Mouse (Mus musculus): ENCODE measurements around the gene Arhgap25.

Arhgap25 gene

DNA sequence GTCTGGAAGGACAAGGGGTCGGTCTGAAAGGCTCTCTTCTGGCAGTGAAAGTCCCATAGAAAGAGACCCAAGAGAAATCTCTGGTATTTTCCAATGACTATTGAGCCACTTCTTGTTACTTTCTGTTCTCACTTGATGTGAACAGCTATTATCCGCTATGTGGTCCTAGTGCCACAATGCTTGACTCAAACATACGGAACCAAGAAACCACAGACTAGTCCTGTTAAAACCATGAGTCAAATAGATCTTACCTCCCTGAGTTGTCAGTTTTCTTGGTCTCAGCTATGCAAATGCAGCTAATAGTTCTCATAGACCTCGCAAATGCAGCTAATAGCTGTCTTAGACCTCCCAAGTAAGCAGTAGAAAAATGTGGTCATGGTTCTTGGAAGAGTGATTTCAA, 85.8 kb downstream of the Arhgap25 start:
- DNase-seq (ENCODE audit: low spot score in 2 of 2) = no peak

DNA sequence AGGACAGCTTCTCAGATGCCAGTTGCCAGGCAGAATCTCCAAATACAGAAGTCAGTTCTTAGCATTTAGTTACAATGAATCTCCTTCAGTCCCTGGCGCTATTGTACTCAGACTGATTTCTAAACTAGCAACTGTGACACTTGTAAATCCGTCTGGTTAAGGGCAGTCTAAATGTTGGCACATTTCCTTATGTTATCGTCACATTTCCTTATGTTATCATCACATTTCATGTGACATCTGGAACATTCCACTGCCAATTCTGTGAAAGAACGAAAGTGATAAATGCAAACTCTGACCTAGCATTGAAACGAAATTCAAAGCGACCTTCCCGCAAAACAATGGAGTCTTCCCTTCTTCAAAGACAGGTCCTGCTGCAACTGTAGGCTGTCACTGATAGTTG, 87.8 kb downstream of the Arhgap25 start:
- DNase-seq (ENCODE audit: low spot score in 2 of 2) = no peak

DNA sequence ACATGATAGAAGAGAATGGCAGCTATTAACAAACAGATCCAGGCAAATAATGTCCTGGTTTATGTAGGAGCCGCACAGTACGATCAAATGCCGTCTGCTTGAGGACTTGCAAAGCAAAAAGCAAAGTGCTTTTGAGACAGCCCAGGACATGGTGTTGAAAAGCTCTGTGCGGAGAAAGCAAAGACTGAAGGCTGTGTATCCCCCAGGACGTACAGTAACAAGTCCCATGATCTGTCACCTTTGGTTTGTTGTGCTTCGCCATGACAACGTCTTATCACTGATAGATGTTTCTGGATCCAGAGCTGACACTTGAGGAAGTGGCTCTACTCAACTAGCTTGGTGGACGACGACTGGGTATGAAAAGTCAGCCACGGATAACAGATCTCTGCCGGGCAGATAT, 89.8 kb downstream of the Arhgap25 start:
- no peak for DNase-seq (ENCODE audit: low spot score in 2 of 2)

DNA sequence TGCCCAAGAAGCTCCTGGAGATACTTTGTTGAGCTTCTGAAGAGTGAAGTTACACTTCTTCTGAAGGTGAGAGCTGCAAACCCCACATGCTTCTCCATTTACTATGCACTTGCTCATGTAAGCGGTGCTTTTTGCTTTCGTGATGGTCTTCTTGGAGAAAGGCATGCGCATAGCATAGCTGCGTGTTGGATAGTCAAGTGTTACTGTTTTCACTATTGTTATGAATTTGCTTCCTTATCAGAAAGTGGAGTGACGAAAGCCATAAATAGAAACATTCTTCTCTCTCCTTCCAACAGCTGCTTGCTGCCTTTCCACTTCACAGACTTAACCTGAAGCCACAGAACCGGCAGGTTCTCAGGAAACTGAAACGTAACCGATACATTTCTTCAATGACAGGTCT, 96.3 kb downstream of the Arhgap25 start:
- DNase-seq (ENCODE audit: low spot score in 2 of 2) = no peak

DNA sequence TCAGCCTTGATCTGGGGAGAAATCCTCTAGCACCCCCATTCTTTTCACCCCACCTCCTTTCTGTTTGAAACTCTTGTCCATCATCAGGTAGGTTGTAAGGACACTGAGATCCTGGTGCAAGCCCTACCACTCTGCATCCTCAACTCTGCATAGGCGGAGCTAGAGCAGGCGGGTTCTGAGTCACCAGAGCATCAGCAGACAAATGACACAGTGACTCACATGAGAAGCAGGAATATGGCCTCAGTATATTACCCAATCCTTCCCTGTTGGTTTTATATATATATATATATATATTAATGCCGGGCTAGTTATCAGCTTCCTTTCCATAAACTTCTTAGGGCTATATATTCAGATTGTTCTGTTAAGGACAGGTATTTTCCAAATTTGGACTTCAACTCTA, 97.3 kb downstream of the Arhgap25 start:
- DNase-seq (ENCODE audit: low spot score in 2 of 2) = no peak

DNA sequence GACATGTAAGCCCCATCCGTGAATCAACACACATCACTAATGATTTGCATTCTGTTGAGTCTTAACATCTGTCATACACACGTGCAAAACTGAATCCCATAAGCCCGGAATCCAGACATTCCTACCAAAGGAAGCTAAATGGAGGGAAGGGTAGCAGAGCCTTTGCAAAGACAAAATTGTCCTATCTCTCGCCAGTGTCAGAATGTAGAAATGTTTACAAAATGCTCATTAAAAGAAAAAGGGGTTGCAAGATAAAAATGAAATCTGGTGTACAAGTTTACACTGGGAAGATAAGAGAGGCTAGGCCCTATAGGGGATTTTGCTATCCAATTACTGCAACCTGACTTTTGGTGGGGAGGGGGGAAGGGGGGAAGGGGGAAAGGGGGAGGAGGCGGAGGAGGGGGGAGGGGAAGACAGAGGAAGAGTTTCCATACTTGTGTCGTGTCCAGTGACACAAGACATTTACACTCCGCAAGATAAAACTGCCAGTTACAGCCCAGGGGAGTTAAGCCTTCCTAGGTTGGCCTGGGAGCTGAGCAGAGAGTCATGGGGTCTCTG, 104.5 kb downstream of the Arhgap25 start, which contains the start of gene Bmp10:
Bmp10 (plus strand) TSS at position 508 of the 558 bp plus-strand sequence.
- DNase-seq (ENCODE audit: low spot score in 2 of 2) = no peak

DNA sequence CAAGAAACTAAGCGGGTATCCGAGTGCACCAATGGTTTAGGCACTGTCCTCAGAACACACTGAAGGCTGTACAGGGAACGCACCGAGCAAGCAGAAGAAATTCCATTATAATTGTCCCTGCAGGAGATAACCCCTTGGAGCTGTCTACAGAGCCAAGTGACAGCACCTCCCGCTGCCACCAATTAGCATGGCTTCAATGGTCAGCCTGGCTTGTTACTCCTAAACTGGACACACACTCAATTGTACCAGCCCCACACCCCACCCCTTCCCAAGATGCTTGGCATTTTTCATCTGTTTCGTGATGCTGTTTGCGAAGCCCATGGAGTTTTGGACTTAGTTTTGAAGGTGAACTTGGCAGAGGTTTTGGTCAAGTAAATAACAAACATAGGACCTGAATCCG, 105.4 kb downstream of the Arhgap25 start:
- DNase-seq (ENCODE audit: low spot score in 2 of 2) = no peak

DNA sequence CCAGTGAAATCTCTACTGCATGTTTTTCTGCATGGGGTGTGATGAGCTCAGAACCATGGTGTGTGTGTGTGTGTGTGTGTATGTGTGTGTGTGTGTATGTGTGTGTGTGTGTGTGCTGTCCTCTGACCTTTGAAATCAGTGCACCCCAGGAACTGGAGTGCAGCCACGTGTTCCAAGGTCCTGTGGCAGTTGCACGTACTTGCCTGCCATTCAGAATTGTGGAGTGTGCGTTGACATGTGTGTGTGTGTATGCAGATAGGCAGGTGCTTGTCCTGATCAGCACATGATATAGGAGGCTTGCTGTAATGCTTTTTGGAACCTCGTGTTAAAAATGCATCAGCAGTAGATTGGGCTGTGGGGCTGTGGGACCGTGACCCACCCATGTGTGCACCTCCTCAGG, 106.1 kb downstream of the Arhgap25 start:
- no peak for DNase-seq (ENCODE audit: low spot score in 2 of 2)

DNA sequence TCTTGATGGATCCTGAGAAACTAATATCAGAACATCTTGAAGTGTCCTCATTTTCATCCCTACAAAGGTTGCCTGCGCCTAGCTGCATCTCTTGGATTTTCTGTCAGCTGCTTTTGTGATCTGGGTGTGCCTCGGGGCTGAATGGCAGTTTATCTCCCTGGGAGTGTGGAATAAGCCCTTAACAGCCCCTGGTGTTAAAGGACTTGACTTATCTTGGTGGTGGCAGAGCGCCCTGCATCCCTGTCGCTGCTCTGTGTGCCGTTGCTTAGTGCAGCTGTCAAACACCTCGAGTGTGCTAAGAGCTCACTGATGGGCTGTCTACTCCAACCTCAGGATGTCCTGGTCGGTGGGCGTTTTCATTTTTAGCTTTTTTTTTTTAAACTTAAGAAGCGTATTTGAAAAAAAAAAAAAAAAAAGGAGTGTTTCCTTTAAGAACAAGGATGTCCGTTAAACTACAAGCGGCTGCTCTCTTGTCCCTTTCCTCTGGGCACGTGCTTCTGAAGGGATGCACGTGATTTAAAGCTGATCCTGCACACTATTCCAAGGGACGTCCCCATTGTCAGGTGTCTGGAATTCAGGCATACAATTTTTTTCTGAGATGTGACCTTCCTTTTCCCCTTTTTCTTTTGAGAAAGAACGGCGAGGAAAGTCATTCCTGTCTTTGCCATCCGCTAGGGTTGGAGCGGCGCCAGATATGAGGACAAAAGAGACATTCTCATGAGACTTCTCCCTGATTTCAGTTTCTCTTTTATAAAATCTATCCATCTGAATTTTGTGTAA, 108.8 kb downstream of the Arhgap25 start:
- DNase-seq (ENCODE audit: low spot score in 2 of 2) = peak in 1 of 2 experiments; percentile 10

DNA sequence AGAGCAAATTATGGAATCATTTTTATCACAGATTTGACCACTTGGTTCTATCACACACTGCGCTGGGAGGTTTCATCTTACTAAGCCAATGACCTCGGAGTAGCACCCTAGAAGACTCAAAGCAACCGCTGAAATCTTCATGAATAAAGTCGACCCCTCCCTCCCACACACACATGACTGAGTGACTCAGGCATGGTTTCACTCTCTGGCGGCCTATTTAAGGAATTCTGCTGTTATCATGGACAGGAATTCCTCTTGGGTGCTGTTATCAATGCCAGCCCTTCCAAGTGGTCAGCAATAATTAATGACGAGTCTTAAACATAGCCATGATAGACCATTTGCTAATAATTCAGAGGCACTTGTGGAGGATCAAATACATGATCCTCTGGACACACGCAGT, 110.8 kb downstream of the Arhgap25 start:
- no peak for DNase-seq (ENCODE audit: low spot score in 2 of 2)

DNA sequence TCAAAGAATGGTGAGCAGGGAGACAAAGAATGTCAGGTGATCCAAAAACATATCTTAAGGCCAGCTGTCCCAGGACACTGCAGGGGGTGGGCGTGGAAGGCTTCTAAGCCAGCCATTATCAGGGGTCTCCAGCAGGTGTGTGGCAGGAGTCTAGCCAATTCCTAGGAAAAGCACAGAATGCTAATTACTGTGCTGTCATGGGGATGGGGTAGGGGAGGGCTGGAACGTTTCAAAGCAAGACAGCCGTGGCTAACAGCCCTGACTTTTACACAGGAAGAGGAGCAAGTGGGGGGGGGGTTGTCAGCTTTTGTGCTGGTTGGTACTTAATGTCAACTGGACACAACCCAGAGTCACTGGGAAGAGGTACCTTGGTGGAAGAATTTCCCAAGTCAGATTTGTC, 121.0 kb downstream of the Arhgap25 start:
- no peak for DNase-seq (ENCODE audit: low spot score in 2 of 2)

Measured in right cerebral cortex, adult 2 months (tissue).